Mouse (Mus musculus): ENCODE data around the gene Olfr845.

The Olfr845 gene

DNA sequence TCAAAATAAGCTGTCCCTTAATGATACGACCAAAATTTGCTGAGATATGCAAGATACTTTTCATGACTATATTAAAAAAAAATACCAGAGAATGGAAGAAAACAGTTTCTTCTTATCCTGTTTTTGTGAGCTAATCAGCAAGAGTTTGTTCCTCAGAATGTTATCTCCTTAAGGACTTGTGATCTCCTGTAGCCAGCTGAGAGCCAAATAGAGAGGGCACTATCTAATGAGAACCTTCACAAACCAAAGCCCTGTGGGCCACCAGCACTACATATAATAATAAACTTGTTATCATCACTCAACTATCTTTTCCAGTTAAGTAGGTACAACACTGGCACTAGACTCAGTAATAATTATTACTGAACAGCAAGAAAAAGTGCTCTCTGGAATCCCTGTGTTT lies at the start of gene Olfr845:
Olfr845 (plus strand) TSS at position 301 of the 400 bp plus-strand sequence.
- DNase-seq: no peak

DNA sequence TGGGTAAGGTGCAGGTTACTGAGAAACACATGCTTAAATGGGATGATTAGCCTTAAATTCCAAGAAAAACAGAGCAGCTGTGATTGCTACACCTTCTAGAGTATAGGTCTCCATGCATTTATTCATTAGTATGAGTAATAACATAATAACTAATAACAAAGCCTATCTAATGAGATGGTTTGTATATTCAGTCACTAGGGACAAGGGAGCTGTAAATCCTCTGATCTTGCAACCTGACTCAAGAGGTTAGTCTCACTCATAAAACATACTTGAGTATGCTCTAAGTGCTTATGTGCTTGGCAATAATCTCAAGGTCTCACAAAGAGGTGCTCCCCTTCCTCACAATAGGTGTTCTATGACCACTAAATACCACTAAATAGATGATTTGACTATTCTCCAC lies 20.2 kb upstream of the Olfr845 start, which contains the start of gene Olfr844:
Olfr844 (plus strand) TSS at position 301 of the 400 bp plus-strand sequence.
- DNase-seq: no peak

DNA sequence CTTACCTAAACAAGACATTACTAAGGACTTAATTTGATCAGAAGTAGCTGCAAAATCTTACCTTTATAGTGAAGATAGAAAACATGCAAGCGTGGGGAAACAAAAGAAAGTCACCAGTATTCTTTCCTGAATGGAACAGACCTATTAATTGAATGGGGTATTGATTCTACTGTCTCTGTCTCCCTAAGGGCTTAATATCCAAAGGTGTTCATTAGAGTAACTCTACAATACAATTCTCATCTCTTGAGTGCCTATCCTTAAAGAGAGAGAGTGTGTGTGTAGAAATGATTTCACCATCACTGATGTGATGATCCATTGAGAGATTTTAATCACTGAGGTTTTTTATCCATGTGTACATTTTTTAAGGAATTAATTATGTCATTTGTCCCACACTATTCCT lies 27.6 kb downstream of the Olfr845 start, which contains the start of gene Olfr846:
Olfr846 (minus strand) TSS at position 101 of the 400 bp plus-strand sequence.
- no peak for DNase-seq

DNA sequence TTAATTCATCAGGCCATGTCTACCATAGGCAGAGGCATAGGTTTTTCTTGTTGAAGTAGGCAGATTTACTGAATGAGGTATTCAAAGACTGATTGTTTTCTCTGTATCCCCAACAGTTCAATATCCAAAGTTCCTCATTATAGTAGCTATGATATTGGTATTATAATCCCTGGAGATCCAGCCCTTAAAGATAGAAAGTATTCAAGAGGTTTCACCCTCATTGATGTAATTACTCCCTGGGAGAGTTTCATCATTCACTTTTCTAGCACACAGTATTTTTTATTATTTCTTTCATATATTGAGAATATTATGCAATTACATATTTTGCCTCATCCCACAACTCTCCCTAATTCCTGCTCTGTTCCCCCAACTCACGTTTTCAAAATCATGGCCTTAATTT lies 42.3 kb downstream of the Olfr845 start, which contains the start of gene Olfr847:
Olfr847 (minus strand) TSS at position 101 of the 400 bp plus-strand sequence.
- no peak for DNase-seq

All from cerebellum, adult 11 months (tissue).